Comparison of ENCODE assay signal across 8 mouse cellular contexts in genomic region chr3:41198216-41198976, GRCm38 (mm10).
DNase-seq lines count a peak whose midpoint lies in the region; ATAC-seq and TF ChIP-seq lines count a peak whose summit lies in the region.
"Had no signal": no experiment of that assay in that cellular context is flagged by ENCODE, and none has a peak within 500 bp of the region (broad histone marks: within the 10 kb centered on the region; RNA-seq: fewer than 3 reads in every experiment).

No protein-coding gene starts in this region.

- H3K9me3 ChIP-seq in stomach, postnatal 0 days (ENCODE audit: control insufficient read depth, low read length): no peaks in the 10 kb centered on the region
- H3K9me3 ChIP-seq: limb, embryonic 13.5 days had no signal

- no peak for ATAC-seq in erythroblast, adult 5-6 weeks (replicated peaks; ENCODE audit: low FRiP score, poor library complexity, severe bottlenecking)
- ATAC-seq in stomach, postnatal 0 days (ENCODE audit: low FRiP score, low TSS enrichment): no peak

- intact Hi-C loops in heart, postnatal 14 days (cut with DNase I): no loop called here
- intact Hi-C loops in gastrocnemius, postnatal 14 days (cut with DNase I; ENCODE audit: low total_unique reads): no loop called here

- no peak for TF ChIP-seq CTCF in cortical plate, adult 2 months (IDR thresholded peaks at IDR 0.05; ENCODE audit: extremely low read depth, insufficient read depth, low read length)
- no peak for TF ChIP-seq CTCF in stomach, postnatal 0 days (IDR thresholded peaks at IDR 0.05; ENCODE audit: low read depth)

- H3K36me3 ChIP-seq in stomach, postnatal 0 days (ENCODE audit: control insufficient read depth, insufficient read depth, low read length): no peaks in the 10 kb centered on the region
- H3K36me3 ChIP-seq: limb, embryonic 13.5 days had no signal

- no peak overlapping the region for H3K27ac ChIP-seq in cortical plate, adult 2 months (ENCODE audit: insufficient read depth, low read length)
- no peak overlapping the region for H3K27ac ChIP-seq in stomach, postnatal 0 days (replicated peaks)
- H3K27ac ChIP-seq: limb, embryonic 13.5 days had no signal

- TF ChIP-seq EP300 in stomach, postnatal 0 days (optimal IDR thresholded peaks at IDR 0.05): no peak

- 0 out of 2 replicates have a peak, but pooled peaks have one; percentile 14 for TF ChIP-seq POLR2A in cortical plate, adult 2 months (IDR thresholded peaks at IDR 0.05; ENCODE audit: extremely low read depth, insufficient read depth, low read length)

- whole genome bisulfite sequencing in stomach, postnatal 0 days: 74% methylated on average over 15 of the region's 15 CpGs

- H3K9ac ChIP-seq in stomach, postnatal 0 days (ENCODE audit: low read length): no peak overlapping the region
- H3K9ac ChIP-seq: limb, embryonic 13.5 days had no signal

- peak; percentile 46 for DNase-seq in 3T3-L1 (ENCODE audit: low read depth, low spot score)
- peak; percentile 40 for DNase-seq in Muller cell, postnatal 12 days (ENCODE audit: inconsistent ontology term)
- peak; percentile 22 to 45 for DNase-seq in heart, postnatal 14 days
- DNase-seq in stomach, postnatal 0 days (ENCODE audit: low spot score): no peak
- no peak for DNase-seq in gastrocnemius, postnatal 14 days

- H3K27me3 ChIP-seq in stomach, postnatal 0 days (ENCODE audit: control insufficient read depth, insufficient read depth, low read length): no peaks in the 10 kb centered on the region
- H3K27me3 ChIP-seq: limb, embryonic 13.5 days had no signal

- H3K4me3 ChIP-seq in cortical plate, adult 2 months (ENCODE audit: insufficient read depth, low read length): no peak overlapping the region
- H3K4me3 ChIP-seq in stomach, postnatal 0 days (ENCODE audit: low read depth, low read length): no peak overlapping the region
- H3K4me3 ChIP-seq: limb, embryonic 13.5 days had no signal

- peaks cover 2% of the 10 kb centered on the region for H3K4me1 ChIP-seq in cortical plate, adult 2 months (ENCODE audit: control insufficient read depth, insufficient read depth, low read length)
- H3K4me1 ChIP-seq in stomach, postnatal 0 days (replicated peaks; ENCODE audit: control insufficient read depth, insufficient read depth): 0 out of 2 replicates have a peak, but pooled peaks cover 2% of the 10 kb centered on the region

- no peak overlapping the region for H3K4me2 ChIP-seq in stomach, postnatal 0 days (replicated peaks; ENCODE audit: low read depth)
- H3K4me2 ChIP-seq: limb, embryonic 13.5 days had no signal

Comparison
In these comparisons a context has a peak if more than half of its experiments do, and no peak if none do; other contexts are left out.
1. DNase-seq: peak in 3T3-L1 (single experiment), Muller cell, postnatal 12 days (single experiment) and heart, postnatal 14 days (2 of 2); none in stomach, postnatal 0 days (single experiment) and gastrocnemius, postnatal 14 days (single experiment).